Mouse (Mus musculus) gastrocnemius, postnatal 25 days (tissue): ENCODE measurements around the gene Tmem40. TPM values are rescaled to one million over a fixed set of nuclear protein-coding genes. Genes with fewer than 3 reads are reported as not detected.

Experiments
- DNase-seq: peaks from one replicate; pipeline ENCODE4 v3.0.0; 2022
- long read RNA-seq, 2 experiments: library from polyadenylated mRNA; stranded (forward); transcript quantifications; one replicate each; pipeline ENCODE4 v2.0.0; 2021
- total RNA-seq, 2 experiments: library from RNA; stranded (reverse); gene quantifications; 1 replicate in 1 of 2; 2 replicates in 1 of 2; pipeline ENCODE4 v1.2.3; 2021

The Tmem40 gene
- under 1 TPM; 0.35 to 0.43 TPM for total RNA-seq
- long read RNA-seq, experiment 1, partial matches to known transcripts = 0 of 1 reads
- long read RNA-seq, experiment 1, other reads (novel, unspliced or antisense) = 1 of 1 reads
- long read RNA-seq, experiment 2 = 0 reads

DNA sequence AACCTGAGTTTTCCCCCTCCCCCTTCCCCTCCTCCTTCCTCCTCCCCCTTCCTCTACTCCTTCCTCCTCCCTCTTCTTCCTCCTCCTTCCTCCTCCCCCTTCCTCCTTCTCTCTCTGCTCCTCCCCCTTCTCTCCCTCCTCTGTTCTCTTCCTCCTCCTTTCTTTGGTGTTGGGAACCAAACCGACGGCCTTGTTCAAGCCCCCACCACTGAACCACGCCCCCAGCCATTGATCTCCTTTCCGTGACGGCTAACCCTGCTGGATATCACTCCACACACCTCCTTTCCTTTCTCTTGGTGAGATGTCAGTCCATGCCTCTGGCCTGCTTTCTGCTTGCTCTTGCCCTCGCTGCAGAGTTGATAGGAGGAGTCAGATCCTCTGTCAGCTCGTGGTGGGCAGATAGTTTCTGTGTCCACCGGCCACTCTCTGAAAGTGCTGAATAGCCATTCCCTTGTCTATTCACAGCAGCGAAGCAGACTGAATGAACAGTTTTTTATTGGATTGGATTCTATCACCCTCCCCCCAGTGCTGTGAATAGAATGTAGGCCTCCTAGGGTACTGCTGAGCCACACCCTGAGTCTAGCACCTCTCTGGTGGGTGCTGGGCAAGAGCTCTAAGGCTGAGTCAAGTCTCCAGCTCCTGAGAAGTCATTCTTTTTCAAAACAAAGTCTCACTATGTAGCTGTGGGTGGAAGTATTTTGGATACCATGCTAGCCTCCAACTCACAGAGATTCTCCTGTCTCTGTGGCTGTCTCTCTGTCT, at the start of gene Tmem40:
Gene Tmem40 (minus strand): TSS at position 416 of the 762 bp plus-strand sequence.
- DNase-seq = no peak

DNA sequence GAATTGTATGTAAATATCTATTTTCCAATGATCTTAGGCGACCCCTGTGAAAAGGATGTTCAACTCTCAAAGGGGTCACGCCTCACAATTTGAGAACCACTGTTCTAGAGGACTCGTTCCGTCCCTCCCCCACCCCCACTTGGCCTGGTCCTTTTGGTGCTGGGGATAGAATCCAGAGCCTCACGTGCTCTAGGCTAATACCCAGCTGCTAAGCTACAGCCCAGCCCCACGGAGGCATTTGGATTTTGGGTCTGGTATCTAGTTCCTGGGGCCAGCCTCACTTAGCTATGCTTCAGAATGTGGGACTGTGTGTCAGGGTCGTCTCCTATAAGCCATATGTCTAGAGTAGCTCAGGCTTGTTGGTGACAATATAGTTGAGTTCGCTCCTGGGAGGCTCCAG, 49.4 kb upstream of the Tmem40 start:
- DNase-seq = no peak

DNA sequence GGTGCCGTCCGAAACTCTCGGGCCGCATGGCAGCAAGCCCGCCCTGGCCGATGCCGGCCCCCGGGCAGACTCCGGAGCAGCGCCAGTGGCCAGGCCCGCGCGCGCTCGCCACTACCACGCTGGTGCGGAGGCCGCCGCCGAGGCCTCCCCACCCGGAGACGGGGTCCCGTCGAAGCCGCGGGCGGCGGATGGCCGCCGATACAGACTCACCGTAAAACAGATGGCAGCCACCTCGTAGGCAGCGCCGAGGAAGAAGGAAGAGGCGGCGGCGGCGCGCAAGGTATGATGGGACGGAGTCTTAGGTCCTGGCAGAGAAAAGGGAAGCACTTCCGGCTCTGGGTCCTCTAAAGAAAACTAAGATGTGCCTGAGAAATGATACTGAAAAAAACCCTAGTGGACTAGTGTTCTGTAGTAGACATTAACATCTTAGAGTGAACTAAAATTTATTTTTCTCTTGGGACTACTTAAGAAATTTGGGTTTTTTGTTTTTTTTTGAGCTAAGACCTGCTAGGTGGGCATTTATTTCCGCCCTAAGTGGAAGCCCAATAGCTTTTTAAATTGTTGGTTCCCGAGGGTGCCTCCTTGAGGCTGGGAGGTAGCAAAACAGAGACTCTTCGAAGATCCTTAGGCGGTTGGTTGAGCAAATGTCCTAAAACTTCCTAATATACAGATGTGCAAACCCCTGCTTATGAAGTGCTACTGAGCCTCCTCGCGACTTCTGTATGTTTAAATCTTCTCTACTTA, 46.5 kb upstream of the Tmem40 start, which contains the start of gene Rpl32:
Gene Rpl32 (minus strand): TSS at position 260 of the 744 bp plus-strand sequence.
- DNase-seq = peak; percentile 81

DNA sequence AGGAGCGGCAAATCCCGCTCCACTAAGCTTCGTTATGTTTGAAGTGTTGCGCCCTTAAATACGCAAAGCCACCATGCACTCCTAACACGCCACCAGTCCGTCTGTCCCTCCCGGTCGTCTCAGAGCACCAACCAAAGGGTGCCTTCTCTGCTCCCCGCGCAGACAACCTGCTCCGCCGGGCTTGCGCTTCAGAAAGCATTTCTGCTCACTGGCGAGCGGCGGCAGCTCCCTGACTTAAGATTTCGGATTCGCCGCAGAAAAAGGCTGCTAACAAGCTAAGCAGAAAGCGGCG, 45.9 kb upstream of the Tmem40 start:
- DNase-seq = no peak

DNA sequence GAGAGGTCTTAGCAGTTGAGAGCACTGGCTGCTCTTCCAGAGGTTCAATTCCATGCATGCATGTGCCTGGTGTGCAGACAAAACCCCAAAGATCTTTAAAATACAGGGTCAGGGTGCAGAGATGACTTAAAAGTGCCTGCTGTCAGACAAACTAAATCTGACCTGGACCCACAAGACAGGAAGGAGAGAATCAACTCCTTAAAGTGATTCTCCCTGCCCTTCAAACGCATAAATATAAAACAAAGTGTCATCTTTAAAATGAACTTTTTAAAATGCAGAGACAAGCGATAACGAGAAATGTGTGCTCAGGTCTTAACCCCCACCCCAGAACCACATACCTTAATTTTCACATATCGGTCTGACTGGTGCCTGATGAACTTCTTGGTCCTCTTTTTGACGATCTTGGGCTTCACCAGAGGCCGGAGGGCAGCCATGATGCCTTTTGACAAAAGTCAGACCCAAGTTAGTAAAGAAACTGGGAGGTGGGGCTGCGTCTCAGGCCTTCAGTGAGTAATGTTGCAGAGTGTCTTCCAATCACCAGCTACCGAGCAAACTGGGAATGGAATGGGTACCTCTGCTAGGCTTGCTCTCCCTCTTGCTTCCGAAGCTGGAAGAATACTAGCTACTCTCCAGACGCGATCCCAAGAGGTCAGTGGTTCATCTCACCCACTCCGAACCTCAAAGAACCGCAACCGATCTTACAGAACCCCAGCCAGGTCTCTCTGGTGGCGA, 45.4 kb upstream of the Tmem40 start:
- DNase-seq = no peak

DNA sequence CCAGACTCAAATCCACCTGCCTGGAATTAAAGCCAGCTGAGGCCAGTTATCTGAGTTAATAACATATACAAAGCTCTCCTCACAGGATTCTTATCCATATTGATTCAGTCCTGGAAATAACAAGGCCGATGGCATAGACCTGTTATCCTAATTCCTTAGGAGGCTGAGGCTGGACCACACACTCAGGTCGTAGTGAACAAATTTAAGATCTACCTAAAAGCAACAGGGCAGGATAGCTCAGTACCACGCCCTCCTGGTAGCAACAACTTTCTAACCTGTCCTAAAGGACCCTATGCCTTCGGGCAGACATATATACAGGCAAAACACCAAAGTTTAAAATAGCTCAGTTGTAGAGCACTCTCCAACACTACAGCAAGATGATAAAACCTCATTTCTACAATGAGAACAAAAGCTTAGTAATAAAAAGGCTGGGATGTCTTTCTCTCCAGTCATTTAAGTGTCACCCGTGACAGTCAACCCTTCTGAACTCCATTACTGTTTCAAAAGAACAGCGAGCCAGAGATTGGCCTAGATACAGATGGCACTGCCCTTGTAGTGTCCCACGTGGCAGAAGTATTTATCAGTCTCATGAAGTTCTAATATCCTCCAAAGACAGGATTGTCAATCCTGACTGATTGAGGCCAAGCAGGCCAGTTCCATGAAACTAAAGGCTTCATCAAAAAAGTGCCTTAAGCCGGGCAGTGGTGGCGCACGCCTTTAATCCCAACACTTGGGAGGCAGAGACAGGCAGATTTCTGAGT, 42.4 kb upstream of the Tmem40 start:
- no peak for DNase-seq

DNA sequence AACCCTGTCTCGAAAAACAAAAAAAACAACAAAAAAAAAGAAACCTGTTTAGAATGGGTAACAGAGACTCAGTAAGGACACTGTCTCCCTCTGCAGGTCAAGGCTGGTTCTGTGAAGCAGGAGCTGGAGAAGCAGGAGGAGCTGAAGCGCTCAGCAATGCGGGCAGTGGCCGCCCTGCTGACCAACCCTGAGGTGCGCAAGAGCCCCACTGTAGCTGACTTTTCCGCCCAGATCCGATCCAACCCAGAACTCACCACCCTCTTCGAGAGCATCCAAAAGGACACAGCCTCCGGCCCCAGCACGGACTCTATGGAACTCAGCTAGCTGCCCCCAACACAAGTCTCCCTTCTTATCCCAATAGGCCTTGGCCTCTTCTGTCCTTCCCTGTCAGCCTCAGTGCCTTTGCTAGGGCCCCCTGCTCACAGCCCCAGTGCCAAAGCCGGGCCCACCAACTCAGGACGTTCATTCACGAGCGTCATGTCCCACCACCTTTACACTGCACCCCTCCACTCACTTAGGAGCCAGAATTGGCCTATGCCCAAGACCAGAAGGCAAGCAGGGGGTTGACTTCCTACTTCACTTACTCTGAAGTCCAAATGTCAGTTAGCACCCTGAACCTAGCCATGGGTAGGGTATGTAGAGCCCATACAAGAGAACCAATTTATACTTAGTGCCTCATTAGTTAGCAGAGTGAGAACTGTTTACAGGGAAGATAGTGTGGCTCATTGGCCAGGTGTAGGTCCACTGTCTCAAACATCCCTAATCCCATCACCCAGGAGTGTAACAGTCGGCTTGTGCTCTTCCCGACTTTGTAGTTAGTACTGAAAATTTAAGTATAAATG, 41.6 kb upstream of the Tmem40 start:
- peak; percentile 41 for DNase-seq

DNA sequence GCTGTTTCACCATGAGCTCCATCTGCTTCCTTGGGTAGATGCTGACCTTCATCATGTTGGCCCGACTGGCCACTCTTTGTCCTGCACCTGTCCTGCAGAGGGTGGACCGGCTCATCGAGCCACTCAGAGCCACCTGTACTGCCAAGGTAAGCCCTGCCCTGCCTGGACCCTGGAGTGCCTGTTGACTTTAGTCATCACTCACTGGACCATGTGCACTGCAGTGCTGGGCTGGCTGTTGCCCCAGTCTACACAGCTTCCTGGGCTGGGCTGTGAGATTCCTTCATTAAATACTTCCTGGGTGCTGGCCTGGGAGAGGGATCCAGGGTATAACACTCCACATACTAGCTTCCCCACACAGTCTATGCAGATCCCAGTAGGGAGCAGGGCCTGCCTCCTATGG, 39.6 kb upstream of the Tmem40 start:
- no peak for DNase-seq

DNA sequence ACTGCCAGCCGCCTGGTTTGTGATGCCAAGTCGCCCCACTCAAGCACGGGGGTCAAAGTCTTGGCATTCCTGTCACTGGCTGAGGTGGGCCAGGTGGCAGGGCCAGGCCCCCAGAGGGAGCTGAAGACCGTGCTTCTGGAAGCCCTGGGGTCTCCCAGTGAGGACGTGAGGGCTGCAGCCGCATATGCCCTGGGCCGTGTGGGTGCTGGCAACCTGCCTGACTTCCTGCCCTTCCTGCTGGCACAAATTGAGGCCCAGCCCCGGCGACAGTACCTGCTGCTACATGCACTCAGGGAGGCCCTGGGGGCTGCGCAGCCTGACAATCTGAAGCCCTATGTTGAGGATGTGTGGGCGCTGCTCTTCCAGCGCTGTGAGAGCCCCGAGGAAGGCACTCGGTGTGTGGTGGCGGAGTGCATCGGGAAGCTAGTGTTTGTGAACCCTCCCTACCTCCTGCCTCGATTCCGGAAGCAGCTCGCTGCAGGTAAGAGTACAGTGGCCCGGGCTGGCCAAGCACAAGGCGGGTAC, 30.5 kb upstream of the Tmem40 start:
- DNase-seq = no peak

DNA sequence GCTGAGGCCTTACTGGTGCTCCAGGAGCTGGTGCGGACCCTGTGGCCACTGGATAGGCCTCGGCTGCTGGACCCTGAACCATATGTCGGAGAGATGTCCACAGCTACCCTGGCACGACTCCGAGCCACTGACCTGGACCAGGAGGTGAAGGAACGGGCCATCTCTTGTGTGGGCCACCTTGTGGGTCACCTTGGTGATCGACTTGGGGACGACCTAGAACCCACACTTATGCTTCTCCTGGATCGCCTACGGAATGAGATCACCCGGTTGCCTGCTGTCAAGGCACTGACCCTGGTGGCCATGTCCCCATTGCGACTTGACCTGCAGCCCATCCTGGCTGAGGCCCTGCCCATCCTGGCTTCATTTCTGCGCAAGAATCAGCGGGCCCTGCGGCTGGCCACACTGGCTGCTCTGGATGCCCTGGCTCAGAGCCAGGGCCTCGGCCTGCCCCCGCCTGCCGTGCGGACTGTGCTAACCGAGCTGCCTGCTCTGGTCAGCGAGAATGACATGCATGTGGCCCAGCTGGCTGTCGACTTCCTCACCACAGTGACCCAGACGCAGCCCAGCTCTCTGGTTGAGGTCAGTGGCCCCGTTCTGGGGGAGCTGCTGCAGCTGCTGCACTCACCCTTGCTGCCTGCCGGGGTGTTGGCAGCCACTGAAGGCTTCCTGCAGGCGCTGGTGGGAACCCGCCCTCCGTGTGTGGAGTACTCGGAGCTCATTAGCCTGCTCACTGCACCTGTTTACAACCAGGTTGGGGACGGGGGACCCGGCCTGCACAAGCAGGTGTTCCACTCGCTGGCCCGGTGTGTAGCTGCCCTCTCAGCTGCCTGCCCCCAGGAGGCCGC, 29.9 kb upstream of the Tmem40 start:
- peak; percentile 71 for DNase-seq

DNA sequence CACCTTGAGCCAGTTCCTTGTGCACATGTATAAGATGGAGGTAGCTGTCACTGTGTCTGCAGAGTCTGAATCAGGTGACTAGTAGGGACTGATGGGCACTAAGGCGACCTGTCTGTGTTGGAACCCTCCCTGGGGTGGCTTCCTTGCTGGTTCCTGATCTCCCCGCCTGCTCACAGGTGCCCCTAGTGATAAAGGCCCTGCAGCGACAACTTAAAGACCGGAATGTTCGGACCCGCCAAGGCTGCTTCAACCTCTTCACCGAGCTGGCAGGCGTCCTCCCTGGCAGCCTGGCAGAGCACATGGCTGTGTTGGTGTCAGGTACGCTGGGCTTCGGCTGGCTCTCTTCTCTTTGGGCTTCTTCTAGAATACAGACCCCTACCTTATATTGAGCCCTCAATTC, 28.8 kb upstream of the Tmem40 start:
- peak; percentile 53 for DNase-seq

DNA sequence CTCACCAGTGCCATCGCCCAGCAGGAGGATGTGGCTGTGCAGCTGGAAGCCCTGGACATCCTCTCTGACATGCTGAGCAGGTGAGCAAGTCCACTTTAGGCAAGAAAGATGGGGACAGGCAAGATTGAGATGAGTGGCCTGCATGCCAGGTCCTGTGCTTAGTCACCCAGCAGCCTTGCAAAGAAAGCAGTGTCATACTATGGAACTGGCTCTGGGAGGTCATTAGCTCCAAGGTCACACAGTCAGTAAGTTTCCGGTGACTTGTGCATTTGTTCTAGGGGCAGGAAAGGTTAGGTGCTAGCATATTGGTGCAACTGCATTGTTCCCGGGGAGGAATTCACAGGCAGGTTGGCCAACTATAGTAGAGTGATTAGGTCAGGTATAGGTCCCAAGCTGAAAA, 20.6 kb upstream of the Tmem40 start:
- DNase-seq = no peak

DNA sequence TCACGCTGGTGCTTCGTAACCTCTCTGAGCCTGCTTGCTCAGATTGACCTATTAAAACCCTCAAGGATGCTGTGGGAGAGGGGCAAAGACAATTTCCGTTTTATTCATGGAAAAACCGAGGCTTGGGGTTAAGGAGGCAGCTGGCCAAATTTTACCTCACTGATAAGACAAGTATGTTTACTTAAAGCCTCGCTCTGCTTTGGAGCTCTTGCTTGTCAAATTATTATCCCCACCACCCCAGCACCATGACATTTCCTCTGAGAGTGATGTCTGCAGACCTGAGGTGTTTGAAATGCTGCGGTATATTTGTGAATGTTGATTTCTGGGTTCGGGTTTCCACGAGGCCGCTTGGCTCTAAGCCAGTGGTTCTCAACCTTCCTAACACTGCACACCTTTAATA, 14.2 kb upstream of the Tmem40 start:
- DNase-seq = no peak

DNA sequence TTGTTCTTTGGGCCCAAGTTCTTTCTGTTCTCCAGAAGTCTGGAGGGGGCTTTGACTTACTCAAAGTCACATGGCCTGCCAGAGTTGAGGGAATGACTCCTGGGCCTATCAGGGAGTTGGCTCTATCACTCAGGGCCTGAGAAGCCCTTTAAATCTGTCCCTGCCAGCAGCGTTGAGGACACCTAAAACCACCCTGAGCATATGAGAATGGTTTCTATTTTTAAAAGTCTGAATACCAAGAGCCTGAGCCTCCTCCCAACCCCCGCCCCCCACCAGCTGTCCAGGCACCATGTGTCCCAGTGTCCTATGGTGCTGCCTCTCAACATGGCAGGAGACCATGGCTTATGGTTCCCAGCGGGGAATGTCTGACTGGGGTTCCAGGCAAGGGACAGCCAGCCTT, 13.6 kb upstream of the Tmem40 start:
- DNase-seq = peak; percentile 78

DNA sequence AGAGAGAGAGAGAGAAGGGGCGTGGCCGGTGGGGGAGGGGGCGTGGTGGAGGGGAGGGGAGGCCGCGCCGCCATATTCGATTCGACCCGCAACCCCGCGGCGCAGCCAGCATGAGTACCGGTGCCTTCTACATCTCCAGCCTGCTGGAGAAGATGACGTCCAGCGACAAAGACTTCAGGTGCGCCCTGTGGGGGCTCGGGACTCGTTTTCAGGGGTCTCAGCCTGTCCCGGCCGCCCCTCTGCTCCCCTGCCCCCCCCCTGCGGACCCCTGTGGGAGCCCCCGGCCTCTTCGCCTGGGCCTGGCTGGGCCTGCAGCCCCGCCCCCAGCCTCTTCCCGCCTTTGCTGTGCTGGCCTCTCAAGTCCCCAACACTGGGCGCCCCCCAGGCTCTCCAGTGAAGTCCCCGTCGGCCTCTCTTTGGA, 12.3 kb upstream of the Tmem40 start, which contains the start of gene Cand2:
Gene Cand2 (plus strand): TSS at position 38 of the 421 bp plus-strand sequence.
- peak; percentile 38 for DNase-seq

DNA sequence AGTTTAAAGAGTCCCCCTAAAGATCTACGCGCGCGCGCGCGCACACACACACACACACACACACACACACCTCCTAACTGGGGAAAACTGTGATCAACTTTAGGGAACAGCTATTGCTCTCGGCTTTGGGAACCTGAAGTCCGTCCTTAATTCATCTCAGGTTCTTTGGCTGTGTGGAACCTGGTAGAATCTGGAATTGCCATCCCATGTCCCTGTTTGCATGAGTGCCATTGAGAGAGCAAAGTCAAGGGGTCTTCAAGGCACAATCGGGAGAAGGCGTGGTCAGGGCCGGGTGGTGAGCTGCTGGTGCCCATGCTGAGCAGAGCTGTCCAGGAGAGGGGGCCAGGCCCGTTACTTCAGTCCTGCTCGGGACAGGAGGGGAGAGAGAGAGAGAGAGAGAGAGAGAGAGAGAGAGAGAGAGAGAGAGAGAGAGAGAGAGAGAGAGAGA, 11.8 kb upstream of the Tmem40 start:
- no peak for DNase-seq

DNA sequence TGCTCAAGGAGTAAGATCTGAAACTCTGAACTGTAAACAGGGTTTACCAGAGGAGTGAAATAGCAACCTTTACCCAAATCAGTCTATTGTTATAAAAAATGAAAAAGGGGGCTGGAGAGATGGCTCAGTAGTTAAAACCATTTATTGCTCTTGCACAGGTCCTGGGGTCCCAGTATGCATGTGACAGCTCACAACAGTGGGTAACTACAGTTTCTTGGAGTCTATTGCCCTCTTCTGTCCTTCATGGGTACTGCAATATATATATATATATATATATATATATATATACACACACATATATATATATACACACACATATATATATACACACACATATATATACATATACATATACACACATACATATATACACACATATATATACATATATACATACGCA, 10.4 kb upstream of the Tmem40 start:
- DNase-seq = no peak

DNA sequence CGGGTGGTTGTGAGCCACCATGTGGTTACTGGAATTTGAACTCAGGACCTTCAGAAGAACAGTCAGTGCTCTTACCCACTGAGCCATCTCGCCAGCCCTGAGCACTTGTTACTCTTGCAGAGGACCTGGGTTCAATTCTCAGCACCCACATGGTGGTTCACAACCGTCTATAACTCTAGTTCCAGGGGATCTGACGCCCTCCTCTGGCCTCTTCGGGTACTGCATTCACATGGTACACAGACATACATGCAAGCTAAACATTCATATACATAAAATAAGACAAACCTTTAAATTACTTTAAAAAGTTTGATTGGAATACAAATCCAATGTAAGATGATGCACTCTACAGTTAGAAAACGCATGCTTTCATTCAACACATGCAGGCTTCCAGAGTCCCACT, 10.0 kb upstream of the Tmem40 start:
- DNase-seq = no peak

DNA sequence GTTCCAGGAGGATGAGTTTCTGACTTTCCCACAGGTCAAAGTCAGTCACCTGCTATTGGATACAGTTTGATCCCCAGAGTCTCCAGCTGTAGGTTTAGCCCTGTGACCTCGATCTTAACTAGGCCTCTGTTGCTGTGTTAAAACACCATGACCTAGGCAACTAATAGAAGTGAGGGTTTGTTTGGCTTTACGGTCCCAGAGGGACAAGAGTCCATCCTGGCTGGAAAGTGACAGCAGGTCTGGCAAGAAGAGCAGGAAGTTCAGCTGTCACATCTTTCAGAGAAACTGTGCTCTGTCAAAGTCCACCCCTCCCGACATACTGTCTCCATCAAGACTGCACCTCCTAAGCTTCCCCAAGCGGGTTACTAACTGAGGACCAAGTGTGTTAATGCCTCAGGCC, 8.6 kb upstream of the Tmem40 start:
- DNase-seq = no peak
